Mouse (Mus musculus) right cerebral cortex, postnatal 10 days (tissue): ENCODE data around the gene Olfr686.
A peak's percentile ranks its signal among the peaks of the same experiment; 100 is the strongest.

ENCODE experiments used
- DNase-seq, 2 experiments: peaks; one replicate each; pipeline ENCODE4 v3.0.0; 2021; ENCODE audit warnings: low spot score in 2 of 2

Gene Olfr686

DNA sequence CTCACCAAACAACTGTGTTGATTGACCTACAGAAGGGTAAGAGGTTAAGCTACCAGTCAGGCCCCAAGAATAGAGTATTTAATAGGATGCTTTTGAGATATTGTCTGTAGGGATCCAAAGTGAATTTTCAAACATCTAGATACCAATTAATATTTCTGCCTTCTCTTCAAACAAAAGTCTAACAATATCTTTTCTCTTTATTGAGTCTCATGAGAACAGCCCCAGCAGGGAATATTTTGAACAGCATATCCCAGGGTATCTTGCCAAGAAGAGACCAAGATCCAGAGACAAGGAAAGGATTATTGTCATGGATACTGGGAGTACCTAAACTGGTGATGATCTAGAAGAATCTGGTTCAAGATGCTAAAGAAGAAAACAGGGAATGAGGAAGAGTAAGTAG, at the start of gene Olfr686:
Gene Olfr686 (minus strand): TSS at position 101 of the 400 bp plus-strand sequence.
- DNase-seq: no peak

- DNase-seq: no peak
Observed at GRCm38 (mm10) chr7:105256656-105257055, 49.4 kb upstream of the Olfr686 start.

GRCm38 (mm10) chr7:105248197-105248596, 40.9 kb upstream of the Olfr686 start:
- DNase-seq: no peak

DNA sequence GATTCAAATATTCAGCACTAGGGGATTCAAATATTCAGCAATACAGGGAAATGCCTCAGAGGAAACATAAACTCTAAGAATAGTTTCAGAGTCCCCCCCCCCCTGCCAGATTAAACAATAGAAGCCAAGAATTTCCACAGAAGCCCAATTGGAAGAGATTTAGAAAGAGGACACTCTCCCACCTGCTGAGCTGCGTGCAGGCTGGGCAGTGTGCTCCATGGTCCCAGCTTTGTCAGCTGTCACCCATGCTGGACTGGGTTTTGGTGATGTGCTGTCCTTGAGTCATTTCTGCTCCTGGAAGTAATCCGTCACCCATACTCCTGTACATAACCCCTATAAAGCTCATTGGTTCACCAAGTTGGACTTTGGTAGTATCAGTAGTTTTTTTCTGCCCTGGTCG, 40.4 kb upstream of the Olfr686 start:
- DNase-seq: no peak

GRCm38 (mm10) chr7:105229386-105229785, 22.1 kb upstream of the Olfr686 start:
- no peak for DNase-seq

DNA sequence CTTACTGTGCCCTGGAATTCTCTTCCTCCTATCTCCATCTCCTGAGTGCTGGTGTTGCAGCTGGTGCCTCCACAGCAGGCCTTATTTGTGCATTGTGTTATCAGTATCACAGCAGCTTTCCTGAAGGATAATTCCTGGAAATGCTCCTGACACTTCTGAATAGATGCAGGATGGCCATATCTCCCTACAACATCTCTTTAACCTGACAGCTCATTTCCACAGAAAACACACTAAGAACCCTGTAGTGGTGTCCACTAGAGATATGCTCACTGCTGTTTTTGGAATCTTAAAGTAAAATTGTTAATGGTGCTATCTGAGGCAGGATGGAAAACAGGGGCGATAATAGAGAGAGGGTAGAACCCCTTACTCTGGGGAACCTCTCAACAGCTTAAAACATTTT, 20.9 kb upstream of the Olfr686 start:
- DNase-seq: no peak

DNA sequence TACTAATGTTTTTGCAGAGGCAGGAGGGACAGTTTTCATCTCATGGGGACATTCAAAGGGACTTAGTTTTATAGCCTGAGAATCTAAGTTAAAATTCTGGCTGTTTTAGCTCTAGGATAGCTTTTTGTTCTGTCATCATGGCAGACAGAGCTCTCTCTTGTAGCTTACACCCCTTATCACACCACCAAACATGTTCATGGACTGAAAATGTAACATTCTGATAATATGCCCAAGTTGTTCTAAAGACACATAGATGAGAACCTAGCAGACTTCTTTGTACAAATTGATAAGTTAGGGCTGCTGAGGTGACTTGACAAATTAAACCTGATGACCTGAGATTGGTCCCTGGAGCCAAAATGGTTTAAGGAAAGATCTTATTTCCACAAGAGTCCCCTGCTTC, 19.4 kb upstream of the Olfr686 start:
- no peak for DNase-seq

DNA sequence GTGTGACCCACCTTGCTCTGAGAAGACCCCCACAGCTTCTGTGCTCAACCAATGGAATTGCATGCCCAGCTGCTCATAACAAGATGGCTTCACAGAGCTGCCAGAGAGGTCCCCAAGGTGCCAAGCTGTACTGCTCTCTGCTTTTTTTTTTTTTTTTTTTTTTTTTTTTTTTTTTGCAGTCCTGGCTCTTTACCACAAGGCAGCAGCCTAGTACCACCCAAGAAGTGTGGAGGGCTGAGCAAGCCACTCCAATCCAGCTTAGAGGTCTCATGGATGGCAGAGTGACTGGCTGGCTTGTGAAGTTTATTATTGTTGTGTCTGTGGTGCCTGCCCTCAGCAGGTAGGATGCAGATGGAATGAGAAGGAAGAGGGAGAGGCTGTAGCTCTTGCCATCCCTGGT, 18.8 kb upstream of the Olfr686 start:
- no peak for DNase-seq

DNA sequence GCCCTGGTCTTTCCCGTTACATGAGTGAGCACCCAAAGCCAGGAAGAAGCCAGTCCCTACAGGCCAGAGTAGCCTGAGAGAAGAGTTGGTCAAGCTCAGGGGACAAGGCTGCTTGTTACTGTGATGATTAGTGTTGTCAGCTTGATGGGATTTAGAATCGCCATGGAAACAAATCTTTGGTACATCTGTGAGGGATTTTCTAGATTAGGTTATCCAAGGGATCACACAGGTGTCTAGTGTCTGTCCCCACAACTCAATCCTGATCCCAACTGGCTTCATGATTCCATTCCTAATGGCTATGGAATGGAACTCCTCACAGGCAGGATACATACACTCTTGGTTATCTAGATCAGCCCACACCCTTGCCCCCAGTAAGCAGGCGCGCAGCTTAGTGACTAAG, 11.0 kb upstream of the Olfr686 start:
- no peak for DNase-seq

DNA sequence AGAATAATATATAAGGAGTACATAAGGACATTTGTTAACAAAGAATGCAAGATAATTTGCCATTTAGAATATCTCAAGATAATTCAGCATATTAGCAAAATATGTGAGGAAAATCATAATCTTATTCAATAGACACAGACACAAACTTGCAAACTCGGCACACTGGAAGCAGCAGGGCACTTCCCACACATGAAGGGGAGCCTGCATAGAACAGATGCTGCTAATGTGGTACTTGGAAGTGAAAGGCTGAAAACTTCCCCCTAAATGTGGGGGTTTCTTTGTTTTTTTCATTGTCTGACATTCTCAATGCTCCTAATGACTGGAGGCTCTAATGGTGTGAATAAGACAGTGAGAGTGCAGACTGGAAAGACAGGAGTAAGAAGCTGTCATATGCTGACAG, 7.5 kb upstream of the Olfr686 start:
- no peak for DNase-seq

DNA sequence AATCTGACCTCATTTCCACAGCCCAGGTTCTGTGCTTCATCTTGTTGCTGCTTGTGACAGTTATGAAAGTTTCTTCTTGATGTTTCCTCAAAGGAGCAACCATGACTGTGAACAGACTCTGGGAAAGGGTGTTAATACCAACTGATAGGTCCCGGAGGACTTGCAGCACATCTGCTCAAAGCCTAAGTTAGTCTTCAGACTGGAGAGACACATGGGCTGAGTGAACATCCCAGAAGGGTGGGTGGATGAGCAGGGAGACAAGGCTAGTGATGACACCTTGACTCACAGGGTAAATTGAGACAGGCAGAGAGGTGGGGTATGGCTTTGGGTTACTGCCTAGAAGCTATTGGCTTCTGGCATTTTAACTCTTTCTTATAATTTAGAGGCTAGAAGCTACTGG, 21.4 kb downstream of the Olfr686 start, which contains the start of gene Olfr685:
Gene Olfr685 (minus strand): TSS at position 101 of the 400 bp plus-strand sequence.
- DNase-seq: no peak

- DNase-seq: peak; percentile 50 to 57
Observed at GRCm38 (mm10) chr7:105170773-105171172, 36.5 kb downstream of the Olfr686 start.

- DNase-seq: no peak
Observed at GRCm38 (mm10) chr7:105163553-105163952, 43.7 kb downstream of the Olfr686 start, which contains the start of gene Olfr684. TSS of gene Olfr684 (minus strand) at chr7:105163653.
